Mouse (Mus musculus) adrenal gland, postnatal 0 days (tissue): ENCODE data around the gene Atp5h. TPM values are rescaled to one million over a fixed set of nuclear protein-coding genes. Genes with fewer than 3 reads are reported as not detected.

ENCODE experiments used
- microRNA-seq: library from miRNA; unstranded; fragments of <30 nt; microRNA quantifications from one replicate; pipeline ENCODE4, GENCODE M21; 2016; ENCODE audit warnings: borderline replicate concordance; ENCODE audit not compliant: insufficient number of aligned reads
- polyA plus RNA-seq: library from polyadenylated mRNA; unstranded; fragments of >200 nt; fragmentation: Nextera tagmentation; extraction: Ambion mirVana; gene quantifications from 2 replicates; pipeline ENCODE4 v1.2.1, GENCODE M21; 2015

Gene Atp5h
- polyA plus RNA-seq = 1,031 and 1,050 TPM in 2 replicates

GRCm38 (mm10) chr11:115419531-115420237, at the start of gene Atp5h, which contains the start of gene Kctd2:
Gene Atp5h, minus strand, starts transcription at chr11:115419962.
Gene Kctd2, plus strand, starts transcription at chr11:115420128.

GRCm38 (mm10) chr11:115462243-115462891, 42.6 kb upstream of the Atp5h start, which contains the start of gene Slc16a5:
Gene Slc16a5, plus strand, starts transcription at chr11:115462474.

GRCm38 (mm10) chr11:115439906-115440595, 20.3 kb upstream of the Atp5h start, which contains the start of gene Trim80:
Gene Trim80, plus strand, starts transcription at chr11:115440545.

GRCm38 (mm10) chr11:115403338-115404124, 16.2 kb downstream of the Atp5h start, which contains the start of gene Mrpl58:
Gene Mrpl58, plus strand, starts transcription at chr11:115403752.

GRCm38 (mm10) chr11:115381743-115382539, 37.8 kb downstream of the Atp5h start, which contains the start of gene Cdr2l:
Gene Cdr2l, plus strand, starts transcription at chr11:115381916.

GRCm38 (mm10) chr11:115367395-115367944, 52.3 kb downstream of the Atp5h start, which contains the start of gene Hid1:
Gene Hid1, minus strand, starts transcription at chr11:115367756.

Small RNAs within 50 kb of the gene (microRNA-seq; reads per million reads assigned to microRNA genes)
- gene Mir3968 = not detected

Other genes with a start within 250 kb of the Atp5h start
- gene Tmem104, start 232.5 kb downstream of the Atp5h start, polyA plus RNA-seq = 10.0 and 10.9 TPM in 2 replicates
- gene Nat9, start 232.1 kb downstream of the Atp5h start, polyA plus RNA-seq = 20.1 and 32.7 TPM in 2 replicates
- 0.28 and 0.81 TPM in 2 replicates for gene Grin2c, start 152.7 kb downstream of the Atp5h start, polyA plus RNA-seq
- gene Fdxr, start 142.9 kb downstream of the Atp5h start, polyA plus RNA-seq = 197 and 648 TPM in 2 replicates
- gene Fads6, start 122.3 kb downstream of the Atp5h start, polyA plus RNA-seq = 2.4 and 5.1 TPM in 2 replicates
- gene Otop2, start 112.8 kb downstream of the Atp5h start, polyA plus RNA-seq = not detected in 2 replicates
- 0.25 and 0.33 TPM in 2 replicates for gene Ush1g, start 97.9 kb downstream of the Atp5h start, polyA plus RNA-seq
- gene Otop3, start 85.2 kb downstream of the Atp5h start, polyA plus RNA-seq = 0.06 and 0.72 TPM in 2 replicates
- 20.9 and 34.4 TPM in 2 replicates for gene Hid1, start 52.2 kb downstream of the Atp5h start, polyA plus RNA-seq
- gene Cdr2l, start 38.0 kb downstream of the Atp5h start, polyA plus RNA-seq = 14.3 and 16.0 TPM in 2 replicates
- gene Mrpl58, start 16.2 kb downstream of the Atp5h start, polyA plus RNA-seq = 196 and 213 TPM in 2 replicates
- 24.6 and 37.0 TPM in 2 replicates for gene Kctd2, start 166 bp upstream of the Atp5h start, polyA plus RNA-seq
- 0.07 and 0.22 TPM in 2 replicates for gene Trim80, start 20.6 kb upstream of the Atp5h start, polyA plus RNA-seq
- gene Slc16a5, start 42.5 kb upstream of the Atp5h start, polyA plus RNA-seq = 0.79 and 1.4 TPM in 2 replicates
- gene Armc7, start 55.7 kb upstream of the Atp5h start, polyA plus RNA-seq = 5.6 and 7.3 TPM in 2 replicates
- gene Nt5c, start 71.9 kb upstream of the Atp5h start, polyA plus RNA-seq = 163 and 190 TPM in 2 replicates
- 241 and 379 TPM in 2 replicates for gene Jpt1, start 94.4 kb upstream of the Atp5h start, polyA plus RNA-seq
- gene Sumo2, start 116.3 kb upstream of the Atp5h start, polyA plus RNA-seq = 772 and 779 TPM in 2 replicates
- gene Nup85, start 144.5 kb upstream of the Atp5h start, polyA plus RNA-seq = 52.3 and 70.3 TPM in 2 replicates
- 77.5 and 103 TPM in 2 replicates for gene Mrps7, start 184.0 kb upstream of the Atp5h start, polyA plus RNA-seq
- gene Gga3, start 184.1 kb upstream of the Atp5h start, polyA plus RNA-seq = 6.3 and 7.5 TPM in 2 replicates
- 69.5 and 153 TPM in 2 replicates for gene Mif4gd, start 193.0 kb upstream of the Atp5h start, polyA plus RNA-seq
- 18.8 and 33.0 TPM in 2 replicates for gene Slc25a19, start 208.3 kb upstream of the Atp5h start, polyA plus RNA-seq